Mouse (Mus musculus) left cerebral cortex, postnatal 36 days (tissue): ENCODE measurements around the gene Olfr97. TPM values are rescaled to one million over a fixed set of nuclear protein-coding genes. Genes with fewer than 3 reads are reported as not detected.
"Not testable (repeated sequence)": the region's sequence is repeated elsewhere in the genome, so short reads cannot be mapped to it uniquely, and the experiment has no call there.

Experiments
- DNase-seq, 2 experiments: peaks; one replicate each; pipeline ENCODE4 v3.0.0; 2021 to 2022; ENCODE audit warnings: low spot score in 2 of 2, mixed read lengths in 1 of 2
- intact Hi-C: fragments of 180-260 bp; cut with DNase I; formaldehyde crosslinking; loops from one replicate; pipeline ENCODE4 v1.15.1; 2025
- total RNA-seq, 2 experiments: library from RNA; stranded (reverse); gene quantifications; 2 replicates each; pipeline ENCODE4 v1.2.3; 2021

The Olfr97 gene
- total RNA-seq, result not detected

- DNase-seq, intact Hi-C loops: not testable (repeated sequence)
These were observed at the start of gene Olfr97 for GRCm38 (mm10) chr17:37237230-37237629. Gene Olfr97, minus strand, starts transcription at chr17:37237330.

GRCm38 (mm10) chr17:37283360-37283759 is 46.2 kb upstream of the Olfr97 start, which contains the start of gene Olfr99:
Gene Olfr99, minus strand, starts transcription at chr17:37283460.
- DNase-seq, result no peak
- intact Hi-C loops, result no loop called here

GRCm38 (mm10) chr17:37280331-37280730 is 43.2 kb upstream of the Olfr97 start:
- intact Hi-C loops, result no loop called here
- DNase-seq, result no peak

DNA sequence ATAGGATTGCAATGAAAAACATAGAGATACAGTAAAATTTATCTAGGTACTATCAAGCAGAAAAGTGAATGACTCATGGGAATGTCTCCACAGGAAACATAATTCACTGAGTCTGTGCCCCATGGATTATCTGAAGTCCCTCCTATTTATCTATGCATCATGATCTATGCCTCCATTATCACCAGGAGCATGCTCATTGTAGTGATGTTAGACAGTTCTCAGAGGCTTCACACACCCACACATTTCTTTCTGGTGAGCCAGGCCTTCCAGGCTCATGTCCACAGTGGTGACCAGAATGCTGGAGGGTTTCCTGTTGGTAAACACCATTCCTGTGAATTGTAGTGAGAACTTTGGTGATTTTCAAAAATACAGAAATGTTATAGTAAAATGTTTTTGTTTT is 39.4 kb upstream of the Olfr97 start:
- DNase-seq, result no peak
- intact Hi-C loops, result no loop called here

GRCm38 (mm10) chr17:37275626-37276248 is 38.6 kb upstream of the Olfr97 start:
- DNase-seq, result no peak
- intact Hi-C loops, result no loop called here

GRCm38 (mm10) chr17:37270702-37271092 is 33.6 kb upstream of the Olfr97 start:
- intact Hi-C loops, result no loop called here
- DNase-seq, result peak; percentile 6 to 7

DNA sequence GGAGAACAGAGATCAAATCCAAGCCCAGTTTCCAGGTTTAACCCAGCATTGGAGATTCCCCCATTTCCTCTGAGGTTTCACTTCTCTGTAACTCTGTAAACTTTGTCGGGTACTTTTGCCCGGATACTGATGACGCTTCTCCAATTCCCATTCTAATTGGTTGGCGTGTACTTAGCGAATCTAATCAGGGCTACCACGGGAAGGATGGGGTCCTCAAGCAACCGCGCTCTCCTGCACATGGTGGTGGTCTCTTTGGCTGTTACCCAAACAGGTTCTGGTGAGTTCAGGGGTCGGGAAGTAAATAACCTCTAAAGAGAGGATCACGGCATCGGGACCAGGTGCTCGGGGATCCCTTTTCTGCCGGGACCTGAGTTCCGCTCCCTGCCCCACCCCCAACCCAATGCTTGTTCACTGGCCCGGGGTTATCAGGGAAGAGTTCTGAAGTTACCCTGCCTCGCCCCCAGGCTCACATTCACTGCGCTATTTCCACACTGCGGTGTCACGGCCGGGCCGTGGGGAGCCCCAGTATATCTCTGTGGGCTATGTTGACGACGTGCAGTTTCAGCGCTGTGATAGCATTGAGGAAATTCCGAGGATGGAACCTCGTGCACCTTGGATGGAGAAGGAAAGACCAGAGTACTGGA is 33.0 kb upstream of the Olfr97 start, which contains the start of gene H2-M3:
H2-M3 (plus strand) TSS at position 163 of the 644 bp plus-strand sequence.
- intact Hi-C loops, result no loop called here
- DNase-seq, result peak; percentile 79 to 90

DNA sequence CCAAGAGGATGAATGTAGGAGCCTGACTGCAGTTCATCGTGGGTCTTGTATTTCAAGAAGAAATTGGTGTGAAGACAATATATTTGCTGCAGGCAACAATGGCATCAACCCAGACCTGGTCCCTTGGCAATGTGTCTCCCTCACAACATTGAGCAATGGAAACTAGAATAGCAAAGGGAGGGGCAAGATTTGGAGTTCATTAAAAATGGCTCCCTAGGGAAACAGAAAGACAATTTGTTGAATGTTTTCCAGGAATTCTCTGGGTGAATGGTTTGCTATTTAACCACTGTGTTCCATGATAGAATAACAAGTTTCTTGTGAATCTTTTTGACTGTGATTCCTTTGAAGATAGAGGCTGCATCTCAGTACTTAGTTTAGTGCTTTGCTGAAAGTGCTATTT is 26.5 kb upstream of the Olfr97 start, which contains the start of gene Olfr98:
Olfr98 (minus strand) TSS at position 124 of the 400 bp plus-strand sequence.
- DNase-seq, result no peak
- intact Hi-C loops, result no loop called here

GRCm38 (mm10) chr17:37250544-37250943 is 13.4 kb upstream of the Olfr97 start:
- intact Hi-C loops, result no loop called here
- DNase-seq, result no peak

DNA sequence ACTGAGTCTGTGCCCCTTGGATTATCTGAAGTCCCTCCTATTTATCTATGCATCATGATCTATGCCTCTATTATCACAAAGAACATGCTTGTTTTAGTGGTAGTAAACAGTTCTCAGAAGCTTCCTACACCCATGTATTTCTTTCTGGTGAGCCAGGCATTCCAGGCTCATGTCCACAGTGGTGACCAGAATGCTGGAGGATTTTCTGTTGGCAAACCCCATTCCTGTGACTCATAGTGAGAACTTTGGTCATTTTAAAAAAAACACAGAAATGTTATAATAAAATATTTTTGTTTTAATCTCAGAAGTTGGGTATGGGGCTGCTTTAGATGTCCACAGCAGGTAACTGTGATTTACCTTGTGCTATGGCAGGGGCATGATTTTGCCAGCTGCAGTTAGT is 12.3 kb upstream of the Olfr97 start:
- DNase-seq, result no peak
- intact Hi-C loops, result no loop called here

DNA sequence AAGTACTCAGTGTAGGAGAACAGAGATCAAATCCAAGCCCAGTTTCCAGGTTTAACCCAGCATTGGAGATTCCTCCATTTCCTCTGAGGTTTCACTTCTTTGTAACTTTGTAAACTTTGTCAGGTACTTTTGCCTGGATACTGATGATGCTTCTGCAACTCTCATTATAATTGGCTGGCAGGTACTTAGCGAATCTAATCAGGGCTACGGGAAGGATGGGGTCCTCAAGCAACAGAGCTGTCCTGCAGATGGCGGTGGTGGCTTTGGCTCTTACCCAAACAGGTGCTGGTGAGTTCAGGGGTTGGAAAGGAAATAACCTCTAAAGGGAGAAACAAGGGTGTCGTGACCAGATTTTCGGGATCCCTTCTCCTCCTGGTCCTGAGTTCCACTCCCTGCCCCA is 9.6 kb upstream of the Olfr97 start:
- intact Hi-C loops, result no loop called here
- peak in 1 of 2 experiments; percentile 5 for DNase-seq

GRCm38 (mm10) chr17:37242198-37242597 is 5.1 kb upstream of the Olfr97 start:
- intact Hi-C loops, result no loop called here
- no peak for DNase-seq

DNA sequence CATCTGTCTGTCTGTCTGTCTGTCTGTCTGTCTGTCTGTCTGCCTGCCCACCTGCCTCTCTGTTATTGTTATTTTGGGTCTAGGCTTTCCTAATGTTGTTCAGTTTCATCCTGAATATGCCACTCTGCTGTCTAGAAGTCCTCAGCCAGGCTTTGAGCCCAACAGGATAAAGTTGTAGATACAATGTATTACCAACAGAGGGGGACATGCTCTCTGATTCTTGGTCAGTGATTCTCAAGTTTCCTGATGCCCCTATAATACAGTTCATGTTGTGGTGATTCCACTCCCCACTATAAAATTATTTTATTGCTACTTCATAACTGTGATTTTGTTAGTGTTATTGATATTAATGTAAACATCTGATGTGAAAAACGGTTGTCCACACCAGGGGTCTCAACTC is 15.3 kb downstream of the Olfr97 start:
- DNase-seq, result no peak
- intact Hi-C loops, result no loop called here

- no peak for DNase-seq
- intact Hi-C loops, result no loop called here
These were observed 17.3 kb downstream of the Olfr97 start, which contains the start of gene Olfr96 for GRCm38 (mm10) chr17:37219846-37220245. Gene Olfr96, plus strand, starts transcription at chr17:37220146.

DNA sequence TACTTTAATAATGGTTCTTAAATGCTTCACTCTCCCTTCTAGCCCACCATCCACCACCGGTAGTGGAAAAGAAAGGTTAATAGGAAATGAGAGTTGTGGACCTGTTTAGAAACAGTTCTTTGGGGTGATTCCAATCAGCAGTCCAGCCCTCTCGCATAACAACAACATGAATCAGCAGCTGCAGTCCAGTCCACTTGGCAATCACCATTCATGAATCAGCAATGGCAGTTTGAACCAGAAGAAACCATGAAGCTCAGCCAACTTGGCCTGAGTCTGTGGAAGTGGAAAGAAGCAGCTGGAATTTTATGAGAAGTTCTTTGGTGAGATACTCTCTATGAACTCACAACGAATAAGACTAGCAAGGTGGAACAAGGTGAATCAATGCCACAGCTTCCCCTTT is 18.6 kb downstream of the Olfr97 start:
- intact Hi-C loops, result no loop called here
- DNase-seq, result no peak

DNA sequence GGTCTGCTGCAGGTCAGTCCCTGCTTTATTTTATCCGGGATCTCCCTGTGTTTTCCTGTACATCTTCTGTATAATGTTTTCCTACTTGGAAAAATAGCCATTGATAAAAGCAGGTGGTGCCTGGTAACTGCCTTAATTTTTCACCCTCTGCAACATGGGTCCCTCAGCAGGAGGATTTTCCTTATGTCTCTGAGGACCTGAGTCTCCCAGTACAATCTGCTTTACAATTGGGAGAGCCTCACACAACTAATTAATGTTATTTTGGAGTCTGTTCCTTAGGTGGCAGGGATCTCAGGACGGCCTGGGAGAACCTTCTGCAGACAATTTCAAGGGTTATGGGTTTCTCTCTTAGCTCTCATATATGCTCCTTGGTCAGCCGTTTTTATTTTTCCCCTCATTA is 24.1 kb downstream of the Olfr97 start, which contains the start of gene Olfr95:
Olfr95 (minus strand) TSS at position 101 of the 400 bp plus-strand sequence.
- intact Hi-C loops, result no loop called here
- no peak for DNase-seq

DNA sequence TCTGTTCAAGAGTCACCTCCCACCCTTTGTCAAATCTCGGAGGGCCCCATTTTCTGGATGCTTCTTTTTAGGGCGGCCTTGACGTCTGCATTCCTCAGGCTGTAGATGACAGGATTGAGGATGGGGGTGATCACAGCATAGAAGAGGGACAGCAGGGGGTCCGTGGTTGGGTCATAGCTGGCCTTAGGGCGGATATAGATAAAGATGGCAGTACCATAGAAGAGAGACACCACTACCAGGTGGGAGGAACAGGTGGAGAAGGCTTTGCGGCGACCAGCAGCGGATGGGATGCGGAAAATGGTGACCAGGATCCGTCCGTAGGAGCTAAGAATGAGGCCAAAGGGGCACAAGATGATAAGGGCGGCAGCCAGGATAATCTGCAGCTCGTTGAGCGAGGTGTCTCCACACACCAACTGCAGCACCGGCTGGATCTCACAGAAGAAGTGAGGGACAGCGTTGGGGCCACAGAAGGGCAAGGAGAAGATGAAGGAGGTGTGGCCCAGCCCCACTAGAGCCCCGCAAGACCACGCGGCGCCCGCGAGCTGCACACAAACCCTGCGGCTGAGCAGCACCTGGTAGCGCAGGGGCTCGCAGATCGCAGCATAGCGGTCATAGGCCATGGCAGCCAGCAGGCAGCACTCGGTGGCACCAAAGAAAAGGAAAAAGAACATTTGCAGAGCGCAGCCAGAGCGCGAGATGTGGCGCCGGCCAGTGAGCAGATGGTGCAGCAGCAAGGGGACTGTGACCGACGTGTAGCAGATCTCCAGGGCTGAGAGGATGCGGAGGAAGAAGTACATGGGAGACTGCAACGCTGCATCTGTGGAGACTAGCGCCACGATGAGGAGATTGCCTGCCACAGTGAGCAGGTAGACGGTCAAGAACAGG is 26.0 kb downstream of the Olfr97 start:
- peak; percentile 15 to 29 for DNase-seq
- intact Hi-C loops, result no loop called here

DNA sequence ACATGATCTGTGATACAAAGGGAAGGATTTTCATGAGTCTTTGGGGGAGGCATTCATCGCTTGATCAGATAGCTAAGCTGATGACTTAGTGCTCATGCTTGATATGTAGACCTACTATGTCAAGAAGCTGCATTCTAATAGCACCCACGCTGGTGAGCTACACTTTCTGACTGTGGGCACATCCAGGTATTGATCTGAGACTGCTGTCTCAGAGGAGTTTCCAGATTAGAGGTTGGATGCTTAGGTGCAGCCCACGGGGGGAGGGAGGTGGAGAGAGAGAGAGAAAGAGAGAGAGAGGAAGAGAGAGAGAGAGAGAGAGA is 33.3 kb downstream of the Olfr97 start:
- DNase-seq, result no peak
- intact Hi-C loops, result loop anchor here (2.0 to 5.0 kb wide), 3 partner anchors 121 to 312 kb away; partner anchors contain the start of gene Trim40

DNA sequence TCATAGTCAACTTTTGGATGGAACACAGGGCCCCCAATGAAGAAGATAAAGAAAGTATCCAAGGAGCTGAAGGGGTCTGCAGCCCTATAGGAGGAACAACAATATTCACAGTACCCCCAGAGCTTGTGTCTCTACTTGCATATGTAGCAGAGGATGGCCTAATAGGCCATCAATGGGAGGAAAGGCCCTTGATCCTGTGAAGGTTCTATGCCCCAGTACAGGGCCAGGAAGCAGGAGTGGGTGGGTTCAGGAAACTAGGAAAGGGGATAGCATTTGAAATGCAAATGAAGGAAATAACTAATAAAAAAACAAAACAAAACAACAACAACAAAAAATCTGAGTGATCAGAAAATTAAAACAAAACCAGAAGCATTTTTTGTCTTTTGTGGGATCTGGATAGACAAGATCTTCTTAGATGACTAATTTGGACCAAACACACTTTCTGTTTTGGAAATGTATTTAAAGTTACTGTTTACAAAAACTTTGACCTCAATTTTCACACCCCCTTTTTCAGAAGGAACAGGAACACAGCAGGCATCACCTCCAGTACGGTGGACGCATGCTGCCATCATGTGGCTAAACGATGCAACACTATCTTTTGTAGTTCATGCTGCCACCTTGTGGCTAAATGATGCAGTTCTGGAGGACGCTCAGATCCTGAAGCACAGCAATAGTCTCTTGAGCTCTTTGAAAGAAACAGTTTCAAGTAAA is 33.8 kb downstream of the Olfr97 start:
- intact Hi-C loops, result loop anchor here (2.0 to 5.0 kb wide), 3 partner anchors 121 to 311 kb away; partner anchors contain the start of gene Trim40
- peak; percentile 77 to 84 for DNase-seq
